Mouse (Mus musculus) limb, embryonic 11.5 days (tissue): ENCODE data around the gene Mmp24. TPM values are rescaled to one million over a fixed set of nuclear protein-coding genes. Genes with fewer than 3 reads are reported as not detected.
A peak's percentile ranks its signal among the peaks of the same experiment; 100 is the strongest.

Source experiments
- ATAC-seq: fragments of 200-750 bp; cut with Nextera tagmentation; 2 replicates; pipeline ENCODE4 v1.8.0; 2017; ENCODE audit warnings: low read depth; ENCODE audit not compliant: insufficient number of reproducible peaks, low FRiP score, low TSS enrichment
- DNase-seq: peaks from one replicate; pipeline ENCODE4 v3.0.0-alpha.2; 2015; ENCODE audit warnings: low spot score
- H3K27ac ChIP-seq: fragments of 300-500 bp; sonication (generic); replicated peaks from 2 replicates; pipeline ENCODE4 v1.5.1; 2014; ENCODE audit warnings: low read depth, mild to moderate bottlenecking, low read length
- H3K27me3 ChIP-seq: fragments of 300-500 bp; sonication (generic); 2 replicates; pipeline ENCODE4 v1.6.1; 2014; ENCODE audit warnings: mild to moderate bottlenecking, low read length, mixed read lengths; ENCODE audit not compliant: control insufficient read depth, insufficient read depth
- H3K36me3 ChIP-seq: fragments of 300-500 bp; sonication (generic); 2 replicates; pipeline ENCODE4 v1.6.1; 2014; ENCODE audit warnings: mild to moderate bottlenecking, low read length, moderate library complexity, mixed read lengths; ENCODE audit not compliant: control insufficient read depth, insufficient read depth
- H3K4me1 ChIP-seq: fragments of 300-500 bp; sonication (generic); 2 replicates; pipeline ENCODE4 v1.6.1; 2014; ENCODE audit warnings: low read length, mixed read lengths; ENCODE audit not compliant: control insufficient read depth, insufficient read depth
- H3K4me2 ChIP-seq: fragments of 300-500 bp; sonication (generic); 2 replicates; pipeline ENCODE4 v1.6.1; 2014; ENCODE audit warnings: low read depth, mild to moderate bottlenecking, moderate library complexity; ENCODE audit not compliant: severe bottlenecking
- H3K4me3 ChIP-seq: fragments of 300-500 bp; sonication (generic); 2 replicates; pipeline ENCODE4 v1.5.1; 2014; ENCODE audit warnings: low read depth, low read length
- H3K9ac ChIP-seq: fragments of 300-500 bp; sonication (generic); 2 replicates; pipeline ENCODE4 v1.6.1; 2014; ENCODE audit warnings: mild to moderate bottlenecking, low read length
- H3K9me3 ChIP-seq: fragments of 300-500 bp; sonication (generic); 2 replicates; pipeline ENCODE4 v1.6.1; 2016; ENCODE audit warnings: low read length; ENCODE audit not compliant: control insufficient read depth
- WGBS: fragments of 180-500 bp; shearing (Covaris S2); extraction: QIAGEN DNeasy Blood & Tissue Kit; methylation state at CpG from one replicate; pipeline ENCODE4 v1.1.7; 2014; 5-methylcytosine and 5-hydroxymethylcytosine counted together
- polyA plus RNA-seq: library from polyadenylated mRNA; unstranded; fragments of >200 nt; fragmentation: Nextera tagmentation; extraction: Ambion mirVana; gene quantifications from 2 replicates; pipeline ENCODE4 v1.2.1, GENCODE M21; 2014

Gene Mmp24
- polyA plus RNA-seq, 1 experiment from 2014 or later = not detected

- ATAC-seq (no peak), DNase-seq (no peak)
- 74% methylated on average over 4 of the region's 4 CpGs for WGBS
- H3K36me3 ChIP-seq = no peaks in the 10 kb centered on the region
- H3K4me1 ChIP-seq = peaks cover 3% of the 10 kb centered on the region; the same call in 1 of the 2 replicates
- no peak overlapping the region for H3K27ac ChIP-seq
- no peak overlapping the region for H3K9ac ChIP-seq
- H3K9me3 ChIP-seq = no peaks in the 10 kb centered on the region
- H3K4me2 ChIP-seq = no peak overlapping the region
- H3K4me3 ChIP-seq = no peak overlapping the region
- no peaks in the 10 kb centered on the region for H3K27me3 ChIP-seq
These were observed 37.5 kb downstream of the Mmp24 start for GRCm38 (mm10) chr2:155812637-155813036.

DNA sequence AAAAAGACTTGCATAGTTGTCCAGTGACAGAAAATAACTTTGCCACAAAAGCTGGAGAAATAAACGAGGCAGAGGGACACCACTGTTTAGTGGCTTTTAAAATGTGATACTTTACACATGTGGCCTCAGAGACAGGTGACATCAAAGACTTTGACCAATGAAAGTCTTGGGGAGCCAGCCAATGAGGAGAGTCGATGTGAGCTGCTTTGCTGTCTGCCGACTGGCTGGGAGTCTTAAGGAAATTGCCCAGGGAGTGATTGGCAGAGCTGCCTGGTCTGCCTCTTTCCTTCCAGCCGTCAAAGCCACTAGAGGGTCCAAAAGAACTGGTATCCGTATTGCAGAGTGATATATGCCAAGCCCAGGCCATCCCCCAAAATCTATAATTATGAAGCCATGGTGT is 39.7 kb downstream of the Mmp24 start:
- Histone ChIP-seq H3K9ac (no peak overlapping the region), H3K4me1 (peaks cover 8% of the 10 kb centered on the region), H3K27me3 (no peaks in the 10 kb centered on the region), H3K4me3 (no peak overlapping the region), H3K27ac (no peak overlapping the region), H3K4me2 (no peak overlapping the region; the same call in 1 of the 2 replicates), H3K9me3 (no peaks in the 10 kb centered on the region), H3K36me3 (no peaks in the 10 kb centered on the region)
- DNase-seq = no peak
- 20% methylated on average over 5 of the region's 5 CpGs for WGBS
- no peak for ATAC-seq

DNA sequence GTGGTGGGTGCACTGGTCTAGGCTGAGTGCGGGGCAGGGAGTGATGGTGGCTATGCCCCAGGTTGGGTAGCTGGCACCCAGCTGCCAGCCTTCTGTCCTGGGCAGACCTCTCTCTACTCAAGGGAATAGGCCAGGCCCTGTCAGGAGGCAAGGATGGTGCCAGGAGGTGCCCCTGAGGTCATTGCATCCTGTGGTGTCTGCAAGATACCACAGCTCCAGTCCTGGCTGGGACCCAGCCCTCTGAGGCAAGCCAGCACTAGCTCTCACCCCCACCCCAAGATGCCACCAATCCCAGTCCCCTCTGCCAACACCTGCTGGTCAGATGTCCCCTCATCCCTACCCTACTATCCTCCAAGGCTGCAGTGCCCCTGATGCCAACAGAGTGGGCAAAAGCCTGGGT is 41.0 kb downstream of the Mmp24 start:
- WGBS = 100% methylated on average over 1 of the region's 1 CpGs
- Histone ChIP-seq H3K36me3 (peaks cover 2% of the 10 kb centered on the region), H3K27me3 (no peaks in the 10 kb centered on the region), H3K9ac (no peak overlapping the region), H3K9me3 (no peaks in the 10 kb centered on the region), H3K4me3 (no peak overlapping the region), H3K27ac (no peak overlapping the region), H3K4me1 (peaks cover 8% of the 10 kb centered on the region), H3K4me2 (no peak overlapping the region)
- ATAC-seq (no peak), DNase-seq (no peak)

DNA sequence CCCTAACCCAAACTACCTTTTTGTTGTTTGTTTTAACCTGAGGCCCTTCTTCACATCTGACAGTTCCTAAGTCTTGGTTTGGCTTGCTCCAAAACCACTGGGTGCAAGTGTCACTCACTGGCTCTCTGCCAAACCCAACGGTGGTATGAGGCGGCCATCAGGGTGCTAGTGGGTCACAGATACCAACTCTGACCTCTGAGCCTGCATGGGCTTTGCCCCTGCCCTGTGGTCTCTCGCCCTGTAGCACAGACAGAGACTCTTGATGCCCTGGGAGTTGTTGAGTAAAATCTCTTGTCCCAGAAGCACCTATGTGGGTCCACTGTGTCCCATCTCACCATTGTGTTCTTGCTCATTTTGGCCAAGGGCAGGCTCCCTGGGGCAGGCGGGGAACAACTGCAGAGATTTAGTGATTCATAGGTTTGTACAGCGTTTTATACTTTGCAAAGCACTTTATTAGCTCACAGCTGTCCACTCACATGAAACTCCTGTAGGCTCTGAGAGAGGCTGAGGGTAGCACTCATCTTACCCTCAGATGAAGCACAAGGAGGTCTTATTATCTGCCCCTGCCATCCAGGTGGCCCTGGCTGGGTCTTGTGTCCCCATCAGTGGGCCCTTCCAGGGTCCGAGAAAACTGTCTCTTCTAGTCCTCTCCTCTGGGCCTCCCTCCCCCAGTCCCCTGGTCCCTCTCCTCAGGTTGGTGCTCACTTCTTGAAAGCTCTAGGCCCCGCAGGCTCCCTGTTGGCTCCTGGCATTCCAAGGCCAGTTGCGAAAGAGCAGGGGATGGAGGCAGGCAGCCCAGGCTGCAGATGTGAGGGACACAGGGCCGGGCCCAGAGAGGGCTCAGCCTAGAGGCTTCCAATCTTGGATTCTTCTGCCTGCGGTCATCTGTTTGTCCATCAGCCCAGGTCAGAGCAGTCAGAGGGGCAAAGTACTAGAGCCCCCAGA is 42.4 kb downstream of the Mmp24 start:
- Histone ChIP-seq H3K4me2 (no peak overlapping the region), H3K36me3 (peaks cover 3% of the 10 kb centered on the region), H3K4me1 (peaks cover 8% of the 10 kb centered on the region), H3K4me3 (no peak overlapping the region), H3K27ac (no peak overlapping the region), H3K9me3 (no peaks in the 10 kb centered on the region), H3K27me3 (no peaks in the 10 kb centered on the region), H3K9ac (no peak overlapping the region)
- no peak for ATAC-seq
- DNase-seq = no peak
- WGBS = 80% methylated on average over 10 of the region's 10 CpGs

DNA sequence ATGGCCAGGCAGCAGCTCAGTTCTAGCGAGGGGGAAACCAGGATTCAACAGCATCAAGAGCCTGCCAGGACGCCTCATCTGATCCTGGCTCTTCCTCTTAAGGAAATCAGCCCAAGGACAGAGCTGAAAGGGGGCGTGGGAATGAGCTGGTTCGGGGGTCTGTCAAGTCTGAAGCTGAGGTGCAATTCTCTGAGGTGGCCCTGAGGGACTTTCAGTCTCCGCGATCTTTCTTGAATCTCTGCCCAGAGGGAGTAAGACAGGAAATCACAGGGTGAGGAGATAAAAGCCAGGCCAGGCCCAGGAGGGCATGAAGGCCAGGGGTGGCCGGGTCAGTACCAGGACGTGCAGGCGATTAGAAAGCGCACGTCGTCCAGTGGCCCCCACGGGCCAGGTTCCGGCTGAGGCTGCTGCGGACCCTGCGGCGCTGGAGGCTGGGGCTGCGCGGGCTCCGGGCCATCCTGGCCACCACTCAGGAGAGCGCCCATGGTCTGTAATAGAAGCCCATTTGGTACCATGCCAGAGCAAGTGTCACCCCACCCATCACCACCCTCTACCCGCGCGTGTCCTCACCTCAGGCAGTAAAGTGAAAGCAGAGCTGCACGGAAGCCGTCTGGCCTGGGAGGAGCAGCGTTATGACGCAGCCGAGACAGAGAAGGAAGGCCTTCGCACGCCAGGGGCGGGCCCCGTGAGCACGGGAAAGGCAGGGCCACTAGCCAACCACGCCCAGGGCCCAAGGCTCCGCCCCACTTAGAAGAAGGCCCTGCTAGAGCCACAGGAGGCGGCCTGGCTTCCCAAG is 43.7 kb downstream of the Mmp24 start:
- 3% methylated on average over 37 of the region's 37 CpGs for WGBS
- Histone ChIP-seq H3K9ac (peak overlapping the region; percentile 77), H3K36me3 (peaks cover 8% of the 10 kb centered on the region), H3K4me3 (peak overlapping the region; percentile 57), H3K27ac (no peak overlapping the region), H3K4me2 (peak overlapping the region; percentile 90), H3K27me3 (no peaks in the 10 kb centered on the region), H3K9me3 (no peaks in the 10 kb centered on the region), H3K4me1 (peaks cover 8% of the 10 kb centered on the region)
- DNase-seq = peak; percentile 88
- peak; percentile 92 for ATAC-seq

GRCm38 (mm10) chr2:155819392-155819448 is 44.1 kb downstream of the Mmp24 start, which contains the start of gene BC029722:
Gene BC029722 (minus strand): TSS chr2:155819426.
- no peak within 1 kb of the TSS for H3K27ac ChIP-seq
- DNase-seq (no peak), ATAC-seq (no peak)
- peaks cover 8% of the 10 kb centered on the region for H3K4me1 ChIP-seq
- H3K27me3 ChIP-seq = no peaks in the 10 kb centered on the region
- H3K9me3 ChIP-seq = no peaks in the 10 kb centered on the region
- peak within 1 kb of the TSS; percentile 90 for H3K4me2 ChIP-seq
- peaks cover 11% of the 10 kb centered on the region for H3K36me3 ChIP-seq
- peak within 1 kb of the TSS; percentile 57 for H3K4me3 ChIP-seq
- H3K9ac ChIP-seq = peak within 1 kb of the TSS; percentile 77

- peaks cover 11% of the 10 kb centered on the region for H3K36me3 ChIP-seq
- peak overlapping the region; percentile 90; the same call in 1 of the 2 replicates for H3K4me2 ChIP-seq
- no peaks in the 10 kb centered on the region for H3K9me3 ChIP-seq
- peak overlapping the region; percentile 77; the same call in 1 of the 2 replicates for H3K9ac ChIP-seq
- DNase-seq = no peak
- H3K27me3 ChIP-seq = no peaks in the 10 kb centered on the region
- 66% methylated on average over 6 of the region's 6 CpGs for WGBS
- H3K4me1 ChIP-seq = peaks cover 8% of the 10 kb centered on the region
- H3K4me3 ChIP-seq = peak overlapping the region; percentile 57
- ATAC-seq = peak; percentile 24
- H3K27ac ChIP-seq = no peak overlapping the region
These were observed 44.5 kb downstream of the Mmp24 start for GRCm38 (mm10) chr2:155819449-155820251.

DNA sequence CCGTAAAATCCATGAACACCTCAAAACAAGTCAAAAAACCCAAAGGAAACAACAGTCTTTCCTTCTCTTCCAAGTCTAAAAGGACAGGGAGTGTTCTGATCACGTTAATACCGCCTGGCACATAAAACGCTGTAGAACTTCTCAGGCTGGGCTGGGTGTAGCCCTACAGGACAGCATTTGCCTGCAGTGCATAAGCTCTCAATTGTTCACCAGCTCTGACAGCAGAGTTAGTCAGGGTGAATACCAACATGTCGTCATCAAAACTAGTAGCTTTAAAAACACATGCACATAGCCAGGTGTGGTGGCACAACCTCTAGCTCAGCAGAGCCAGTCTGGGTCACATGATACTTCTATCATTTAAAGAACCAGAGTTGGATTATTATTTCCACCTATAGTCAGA is 45.6 kb downstream of the Mmp24 start:
- Histone ChIP-seq H3K36me3 (peaks cover 11% of the 10 kb centered on the region), H3K4me2 (no peak overlapping the region), H3K4me3 (no peak overlapping the region), H3K27ac (no peak overlapping the region), H3K27me3 (no peaks in the 10 kb centered on the region), H3K9ac (no peak overlapping the region), H3K4me1 (peaks cover 5% of the 10 kb centered on the region; the same call in 1 of the 2 replicates), H3K9me3 (no peaks in the 10 kb centered on the region)
- ATAC-seq (no peak), DNase-seq (no peak)
- 94% methylated on average over 5 of the region's 5 CpGs for WGBS
